Mouse (Mus musculus): ENCODE data around the gene Txnrd1.
A peak's percentile ranks its signal among the peaks of the same experiment; 100 is the strongest.

The Txnrd1 gene

DNA sequence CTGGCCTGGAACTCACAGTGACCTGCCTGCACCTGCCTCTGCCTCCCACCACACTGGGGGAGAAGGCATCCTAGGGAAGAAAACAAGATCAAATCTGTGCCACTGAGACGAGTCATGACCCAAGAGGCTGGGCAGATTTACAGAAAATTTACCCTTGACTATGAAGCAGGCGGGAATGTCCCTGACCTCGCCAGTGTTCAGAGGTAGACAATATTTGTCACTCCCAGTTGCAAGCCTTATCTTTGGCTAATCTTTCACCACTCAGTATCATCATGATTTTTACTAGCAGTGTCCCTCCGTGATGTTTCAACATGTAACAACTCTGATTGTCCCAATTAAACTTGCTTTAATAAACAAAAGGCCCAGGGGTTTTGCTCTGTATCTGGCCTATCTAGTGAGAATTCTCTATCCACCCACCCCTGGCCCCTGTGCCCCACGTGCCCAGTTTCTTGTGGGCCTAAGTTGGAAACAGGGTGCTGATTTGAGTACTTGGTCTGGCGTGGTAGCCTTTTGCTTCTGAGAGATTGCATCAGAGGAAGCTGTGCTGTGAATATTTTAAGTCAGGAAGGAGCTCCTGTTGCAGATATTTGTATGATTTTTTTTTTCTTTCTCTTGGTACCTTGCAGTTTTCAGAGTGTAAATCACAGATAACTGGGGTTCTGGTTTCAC lies 34.8 kb downstream of the Txnrd1 start:
- no peak for DNase-seq

DNA sequence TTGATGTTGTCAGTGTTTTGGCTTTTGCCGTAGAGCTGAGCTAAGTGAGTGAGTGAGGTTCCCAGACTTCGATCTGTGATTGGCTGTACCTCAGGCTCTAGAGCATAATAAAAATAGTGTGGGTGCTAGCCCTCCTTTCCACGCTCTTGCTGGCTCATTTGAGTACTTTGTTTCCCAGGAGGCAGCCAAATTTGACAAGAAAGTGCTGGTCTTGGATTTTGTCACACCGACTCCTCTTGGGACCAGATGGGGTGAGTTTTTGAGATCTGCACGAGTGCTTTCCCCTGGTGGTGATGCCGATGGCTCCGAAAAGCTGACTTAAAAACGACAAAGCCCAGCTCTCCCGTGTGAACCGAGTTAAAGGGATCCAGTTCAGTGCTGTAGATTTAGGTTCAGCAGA lies 41.7 kb downstream of the Txnrd1 start:
- DNase-seq, result no peak

DNA sequence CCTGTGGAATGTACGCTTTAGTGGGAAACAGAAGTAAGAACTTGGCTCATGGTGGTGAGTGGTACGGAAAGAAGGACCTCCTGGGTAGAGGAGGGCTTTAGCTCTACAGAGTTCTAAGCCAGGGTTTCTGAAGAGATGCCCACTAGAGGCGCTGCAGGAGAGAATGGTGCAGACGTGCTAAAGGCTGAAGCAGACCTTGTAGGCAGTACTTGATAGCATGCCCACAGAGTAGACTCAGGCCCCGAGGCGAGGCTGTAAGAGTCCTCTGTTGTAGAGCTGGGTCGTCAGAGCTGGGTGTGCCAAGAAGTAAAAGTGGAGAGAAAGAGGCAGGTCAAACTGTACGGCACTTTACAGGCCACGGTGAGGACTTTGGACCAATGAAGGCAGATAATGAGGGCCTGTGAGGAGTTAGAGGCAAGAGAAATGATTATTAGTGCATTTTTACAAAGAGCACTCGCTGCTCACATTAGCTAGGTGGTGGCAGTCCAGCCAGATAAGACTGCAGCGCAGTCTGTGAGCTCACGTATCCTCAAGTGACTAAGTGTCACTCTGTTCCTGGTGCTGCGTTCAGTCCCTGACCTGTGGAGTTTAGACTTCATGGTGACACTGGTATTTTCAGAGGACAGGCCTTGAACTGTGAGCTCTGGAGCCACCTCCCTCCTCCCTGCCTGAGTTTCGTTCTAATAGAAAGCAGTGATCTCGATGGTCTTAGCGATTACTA lies 42.5 kb downstream of the Txnrd1 start:
- DNase-seq, result peak in 1 of 2 experiments; percentile 43

DNA sequence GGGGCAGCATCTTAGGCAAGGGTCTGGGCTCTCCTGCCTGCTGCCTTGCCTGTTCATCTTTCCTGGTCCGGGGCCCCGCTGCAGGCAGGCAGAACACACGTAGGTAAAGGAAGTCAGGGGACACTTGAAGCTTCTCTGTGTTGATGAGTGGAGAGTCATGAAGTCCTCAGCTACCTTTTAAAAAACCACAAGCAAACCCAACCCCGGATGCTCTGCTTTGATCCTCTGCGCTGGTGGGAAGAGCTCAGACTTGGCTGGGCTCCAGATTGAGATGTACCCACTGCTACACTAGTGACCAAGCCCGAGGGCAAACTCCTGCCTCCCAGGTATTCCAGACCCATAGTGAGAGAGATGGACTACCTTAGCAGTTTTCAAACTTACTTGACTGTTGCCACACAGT lies 53.6 kb downstream of the Txnrd1 start:
- DNase-seq, result no peak

DNA sequence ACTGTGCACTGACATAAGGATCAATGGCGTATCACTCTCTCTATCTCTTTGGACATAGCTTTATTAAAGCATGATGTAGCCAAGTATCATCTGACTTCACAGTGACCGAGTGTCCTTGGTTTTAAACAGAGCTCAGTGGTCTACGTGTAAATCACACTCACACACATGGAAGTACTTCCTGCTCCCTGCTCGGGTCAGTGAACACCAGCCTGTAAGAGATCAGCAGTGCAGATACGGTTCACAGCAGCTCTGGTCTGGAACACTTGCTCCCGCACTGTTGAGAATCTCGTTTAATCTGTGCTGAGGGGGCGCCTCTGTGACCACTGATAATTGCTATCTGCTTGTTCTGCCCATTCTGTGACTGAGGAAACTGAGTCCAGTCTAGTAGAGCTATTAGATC lies 54.8 kb downstream of the Txnrd1 start:
- DNase-seq, result no peak

DNA sequence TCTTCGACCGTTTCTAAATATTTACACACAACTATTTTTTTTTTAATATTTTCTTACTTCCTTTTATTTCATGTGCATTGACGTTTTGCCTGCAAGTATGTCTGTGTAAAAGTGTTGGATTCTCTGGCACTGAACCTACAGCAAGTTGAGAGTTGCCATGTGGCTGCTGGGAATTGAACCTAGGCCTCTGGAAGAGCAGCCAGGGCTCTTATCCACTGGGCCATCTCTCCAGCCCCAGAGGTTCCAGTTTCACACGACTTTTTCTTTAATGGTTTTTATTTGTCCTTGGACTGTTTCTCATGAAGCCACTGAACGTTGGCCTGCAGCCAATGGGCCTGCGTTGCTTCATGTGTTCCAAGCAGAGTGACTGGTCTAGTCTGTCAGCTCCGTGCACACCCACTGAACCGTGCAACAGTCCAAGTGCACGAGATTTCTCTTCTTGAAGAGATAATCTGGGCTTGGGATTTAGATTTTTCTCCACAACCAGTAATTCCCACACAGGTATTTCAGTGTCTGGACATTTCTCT lies 55.8 kb downstream of the Txnrd1 start:
- peak; percentile 65 to 83 for DNase-seq

DNA sequence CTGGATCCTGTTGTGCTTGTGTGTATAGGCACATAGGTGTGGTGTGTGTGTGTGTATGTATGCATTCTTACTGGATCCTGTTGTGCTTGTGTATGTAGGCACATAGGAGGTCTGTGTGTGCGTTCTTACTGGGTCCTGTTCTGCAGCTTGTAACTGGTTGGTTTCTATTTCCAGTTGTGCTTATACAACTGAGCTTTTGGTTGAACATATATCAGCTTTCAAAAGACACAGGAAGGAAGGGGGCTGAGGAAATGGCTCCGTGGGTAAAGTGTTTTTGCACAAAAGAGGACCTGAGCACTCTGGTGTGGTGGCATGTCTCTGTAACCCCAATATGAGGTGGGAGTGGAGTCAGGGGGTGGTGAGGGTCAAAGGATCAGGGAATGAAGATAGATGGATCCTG lies 57.2 kb downstream of the Txnrd1 start:
- no peak for DNase-seq

DNA sequence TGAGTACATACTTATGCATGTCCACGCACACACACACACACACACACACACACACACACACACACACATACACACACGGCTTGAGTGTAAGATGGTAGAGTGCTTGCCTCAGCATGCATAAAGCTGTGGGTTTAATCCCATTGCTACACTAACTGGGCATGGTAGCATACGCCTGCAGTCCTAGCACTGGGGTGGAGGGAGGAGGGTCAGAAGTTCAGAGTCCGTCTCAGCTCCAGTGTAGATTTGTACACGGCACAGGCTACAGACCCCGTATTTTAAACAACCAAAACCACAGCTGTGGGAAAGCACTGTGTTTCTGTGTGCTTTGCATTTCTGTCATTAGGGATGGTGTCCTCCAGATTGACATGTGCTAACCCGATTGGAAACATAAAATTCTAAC lies 57.7 kb downstream of the Txnrd1 start:
- no peak for DNase-seq

DNA sequence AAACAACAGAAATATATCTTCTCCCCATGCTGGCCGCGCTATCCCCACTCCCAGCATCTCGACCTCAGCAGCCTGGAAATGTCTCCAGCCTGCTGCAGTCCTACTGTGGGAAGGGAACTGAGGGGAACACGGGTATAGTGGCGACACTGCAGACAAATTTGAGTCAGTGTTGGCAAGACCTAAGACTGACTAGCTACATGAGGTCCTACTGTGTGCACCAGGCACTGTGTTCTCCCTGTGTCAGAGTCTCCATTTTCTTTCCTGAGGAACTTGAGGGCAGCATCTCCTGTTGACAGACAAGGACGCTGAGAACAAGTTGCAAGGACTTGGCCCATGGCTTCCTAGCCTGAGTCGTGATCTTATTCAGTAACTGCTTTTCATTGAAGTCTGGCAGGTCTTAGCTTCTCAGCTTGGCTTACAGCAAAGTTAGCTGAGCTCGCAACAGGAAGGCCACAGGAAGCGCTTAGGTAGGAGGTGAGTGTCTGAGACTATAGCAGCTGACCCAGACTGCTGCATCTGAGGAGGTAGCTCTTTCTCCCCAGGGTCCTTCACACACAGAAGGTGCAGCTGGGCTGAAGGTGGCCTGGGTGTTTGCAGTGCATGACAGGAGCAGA lies 58.8 kb downstream of the Txnrd1 start:
- no peak for DNase-seq

DNA sequence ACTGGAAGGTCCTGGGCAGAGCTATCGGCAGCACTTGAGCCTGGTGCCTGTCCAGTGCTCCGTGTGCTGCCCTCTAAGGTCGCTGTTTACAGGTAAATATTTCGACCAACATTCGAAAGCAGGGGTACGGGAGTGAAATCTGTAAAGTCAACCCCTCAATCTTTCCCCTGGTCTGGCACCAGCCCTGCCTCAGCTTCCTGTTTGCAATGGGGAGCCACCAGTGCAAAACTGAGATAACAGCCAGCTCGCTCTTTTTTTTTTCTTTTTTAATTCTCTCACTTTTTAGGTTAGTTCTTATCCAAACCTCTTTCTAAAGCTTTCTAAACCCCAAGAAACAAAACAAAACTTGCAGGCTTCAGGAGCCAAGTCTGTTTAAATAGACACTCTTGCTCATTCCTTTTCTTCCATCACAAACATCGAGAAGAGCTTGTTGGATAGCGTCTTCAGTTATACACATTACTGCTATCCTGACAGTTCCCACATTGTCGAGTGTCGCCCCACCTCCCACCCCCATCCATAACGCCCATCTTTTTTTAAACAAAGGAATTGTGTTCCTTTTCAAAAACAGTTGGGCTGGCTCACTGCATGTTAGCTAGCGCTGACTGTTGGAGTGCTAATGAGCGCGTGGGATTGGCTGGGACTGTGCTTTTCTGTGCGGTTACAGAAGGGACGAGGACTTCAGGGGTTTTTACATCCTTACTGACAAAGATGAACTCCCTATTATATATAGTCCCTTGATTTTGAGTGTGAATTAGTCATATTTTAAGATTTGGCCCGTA lies 60.3 kb downstream of the Txnrd1 start:
- no peak for DNase-seq

DNA sequence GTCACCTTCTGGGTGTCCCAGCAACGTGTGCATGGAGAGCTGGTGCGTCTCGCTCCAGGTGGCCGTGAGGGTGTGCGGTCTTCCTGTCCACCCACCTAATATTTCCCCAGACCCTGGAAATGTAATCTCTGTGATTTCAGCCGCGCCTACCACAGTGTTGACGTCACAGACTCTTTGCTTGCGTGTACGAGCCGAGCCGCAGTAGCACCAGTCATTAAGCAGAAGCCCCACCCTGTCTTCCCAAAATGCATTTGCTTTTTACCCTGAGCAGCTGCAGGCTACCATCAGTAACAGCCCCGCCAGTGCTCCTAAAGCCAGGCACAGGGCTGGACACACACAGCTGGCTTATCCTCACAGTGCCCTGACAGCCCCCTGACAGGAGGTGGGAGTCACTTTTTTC lies 64.2 kb downstream of the Txnrd1 start:
- DNase-seq, result no peak

DNA sequence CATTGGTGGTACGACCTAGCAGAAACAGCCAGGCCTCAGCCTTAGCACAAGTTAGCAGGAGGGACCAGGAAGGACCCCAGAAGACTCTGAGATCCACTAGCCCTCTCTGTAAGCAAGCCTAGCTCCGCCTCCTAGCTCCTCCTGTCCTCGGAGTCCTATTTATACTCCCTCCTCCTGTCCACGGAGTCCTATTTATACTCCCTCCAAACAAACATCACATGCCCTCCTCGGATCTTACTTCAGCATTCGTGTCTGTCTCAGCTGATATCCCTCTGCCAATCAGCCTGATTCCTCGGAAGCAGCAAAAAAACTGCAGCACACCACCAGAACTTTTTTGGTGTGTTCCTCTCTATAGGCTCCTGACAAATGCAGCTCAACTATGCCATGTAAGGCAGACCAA lies 65.1 kb downstream of the Txnrd1 start:
- DNase-seq, result no peak

DNA sequence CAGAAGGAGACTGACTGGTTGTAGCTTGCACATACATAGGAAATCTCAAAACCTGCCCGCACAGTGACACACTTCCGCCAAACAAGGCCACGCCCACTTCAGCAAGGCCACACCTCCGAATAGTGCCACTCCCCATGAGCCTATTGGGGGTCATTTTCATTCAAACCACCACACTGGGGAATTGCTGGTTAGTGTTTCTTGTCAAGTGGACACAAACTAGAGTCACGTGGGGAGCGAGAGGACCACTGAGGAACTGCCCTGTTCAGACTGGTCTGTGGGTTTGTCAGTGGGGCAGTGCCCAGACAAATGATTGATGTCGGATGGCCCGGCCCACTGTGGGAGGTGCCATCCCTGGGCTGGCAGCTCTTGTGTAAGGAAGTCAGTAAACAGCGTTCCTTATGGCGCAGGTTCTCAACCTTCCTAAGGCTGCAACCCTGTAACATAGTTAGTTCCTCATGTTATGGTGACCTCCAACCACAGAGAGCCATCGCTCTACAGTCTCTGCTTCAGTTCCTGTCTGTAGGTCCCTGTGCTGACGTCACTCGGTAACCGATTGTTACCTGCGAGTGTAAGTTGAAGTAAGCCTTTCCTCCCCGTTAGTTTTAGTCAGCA lies 66.2 kb downstream of the Txnrd1 start:
- DNase-seq, result peak; percentile 49 to 63

DNA sequence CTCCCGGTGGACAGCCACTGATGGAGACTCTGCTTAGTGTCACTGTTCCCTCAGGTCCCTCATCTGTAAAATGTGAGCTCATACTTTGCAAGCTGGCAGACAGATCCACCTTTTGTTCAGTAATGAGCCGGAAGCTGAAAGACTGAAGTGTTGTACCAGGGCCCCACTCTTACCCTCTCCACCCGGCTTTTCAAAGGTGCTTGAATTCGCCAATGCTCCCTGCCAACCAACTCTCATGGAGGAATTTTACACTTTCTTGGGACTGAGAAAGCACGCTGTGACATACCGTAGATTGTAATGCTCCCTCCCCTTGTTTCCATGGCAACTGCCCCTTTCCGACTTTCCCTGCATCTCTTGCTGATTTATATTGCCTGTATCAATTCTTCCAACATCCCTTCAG lies 66.8 kb downstream of the Txnrd1 start:
- DNase-seq, result peak; percentile 58 to 71

DNA sequence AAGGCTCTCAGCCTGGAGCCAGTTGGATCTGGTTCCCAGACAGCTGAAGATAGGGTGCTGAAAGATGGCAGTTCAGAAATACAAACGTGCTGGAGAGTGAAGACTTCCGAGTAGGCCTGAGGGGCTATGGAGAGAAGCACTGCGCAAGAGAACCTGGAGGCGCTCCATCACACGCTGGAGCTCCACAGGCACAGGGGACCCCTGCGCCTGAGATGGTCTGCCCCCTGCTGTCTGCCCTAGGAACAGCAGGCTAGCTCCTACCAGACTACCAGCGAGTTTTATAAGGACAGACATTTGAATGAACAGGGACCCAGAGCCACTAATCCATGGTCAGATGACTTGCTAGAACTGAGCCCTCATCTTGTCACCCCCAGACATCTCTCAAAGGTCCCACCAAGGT lies 67.7 kb downstream of the Txnrd1 start:
- DNase-seq, result peak; percentile 85 to 90

DNA sequence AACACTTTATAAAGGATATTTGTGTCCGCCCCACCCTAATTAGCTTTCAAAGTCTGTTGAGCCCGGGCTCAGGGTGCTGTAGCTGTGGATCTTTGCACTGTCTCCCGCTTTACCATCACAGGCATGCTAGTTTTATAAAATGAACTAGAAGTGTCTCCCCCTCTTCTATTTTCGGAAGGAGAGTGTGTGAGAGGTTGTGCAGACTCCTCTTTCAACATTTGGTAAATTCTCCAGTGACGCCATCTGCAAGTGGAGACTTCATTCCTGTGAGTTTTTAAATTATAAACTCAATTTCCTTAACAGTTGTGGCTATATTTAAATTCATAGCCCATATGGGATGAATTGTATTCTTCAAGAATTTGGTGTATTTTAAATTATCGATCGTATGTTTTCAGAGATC lies 74.8 kb downstream of the Txnrd1 start:
- no peak for DNase-seq

DNA sequence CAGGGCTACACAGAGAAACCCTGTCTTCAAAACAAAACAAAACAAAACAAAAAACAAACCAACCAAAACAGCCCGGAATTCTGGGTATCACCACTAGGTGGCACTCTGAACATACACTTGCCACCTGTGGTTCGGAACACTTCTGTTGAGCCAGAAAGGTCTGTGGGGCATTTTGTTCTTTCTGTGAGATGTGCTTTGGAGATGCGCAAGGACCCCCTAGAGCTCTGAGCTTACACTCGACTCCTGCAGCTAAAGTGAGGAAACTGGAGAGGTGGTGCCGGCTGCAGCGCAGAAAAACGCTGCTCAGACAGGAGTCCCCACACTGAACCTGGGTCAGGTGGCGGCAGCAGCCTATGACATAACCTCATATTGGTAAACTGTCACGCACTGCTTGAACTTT lies 75.6 kb downstream of the Txnrd1 start:
- peak in 1 of 2 experiments; percentile 68 for DNase-seq

DNA sequence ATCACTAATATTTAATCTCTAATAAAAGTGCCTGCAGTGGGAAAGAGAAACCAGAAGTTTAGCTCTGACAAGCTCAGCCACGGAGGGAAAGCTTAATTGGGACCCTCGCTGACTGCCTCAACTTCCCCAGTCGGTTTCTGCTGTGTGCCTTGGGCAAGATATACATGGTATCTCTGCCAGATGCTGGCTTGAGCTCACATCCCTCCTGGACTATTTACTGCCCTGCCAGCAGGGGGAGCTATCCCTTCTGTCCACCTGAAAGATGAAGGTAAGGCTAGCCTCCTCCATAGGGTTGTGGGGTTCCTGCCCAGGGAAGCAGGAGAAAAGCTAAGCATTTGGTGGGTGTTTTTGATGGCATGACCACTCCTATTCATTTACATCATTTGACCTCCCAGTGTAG lies 76.4 kb downstream of the Txnrd1 start:
- DNase-seq, result no peak

DNA sequence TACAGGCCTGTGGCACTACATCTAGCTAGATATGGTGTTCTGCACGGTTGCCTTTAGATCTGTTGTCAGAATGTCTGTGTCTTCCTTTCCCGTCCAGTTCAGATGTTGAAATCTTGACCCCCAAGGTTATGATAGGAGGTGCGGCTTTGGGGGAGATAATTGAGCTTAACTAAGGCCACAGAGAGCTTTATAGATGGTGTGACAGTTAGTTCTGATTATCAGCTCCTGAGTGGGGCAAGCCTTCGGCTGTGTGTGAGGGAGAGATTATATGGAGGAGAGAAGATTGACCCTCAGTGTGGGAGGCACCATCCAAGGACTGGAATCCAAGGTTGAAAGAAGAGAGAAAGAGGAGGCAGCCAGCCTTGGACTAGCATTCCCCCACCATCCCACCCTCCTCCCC lies 79.5 kb downstream of the Txnrd1 start:
- DNase-seq, result no peak

DNA sequence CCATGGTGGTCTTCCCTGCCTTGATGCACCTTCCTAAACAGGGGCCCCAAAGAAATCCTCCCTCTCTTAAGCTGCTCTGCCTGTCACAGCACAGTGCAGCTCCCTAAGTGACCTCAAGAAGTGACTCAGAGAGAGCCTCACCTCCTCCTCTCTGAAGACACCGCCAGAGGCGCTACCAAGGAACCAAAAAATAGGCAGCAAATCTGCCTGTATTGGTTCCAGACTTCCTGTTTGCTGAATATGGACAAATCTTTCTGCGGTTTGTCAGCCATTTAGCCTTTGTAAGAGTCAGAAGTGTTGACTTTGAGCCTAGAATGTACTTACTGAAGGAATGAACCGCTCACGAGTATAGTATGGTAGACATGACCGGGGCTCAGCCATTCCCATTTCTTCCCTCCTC lies 80.0 kb downstream of the Txnrd1 start:
- no peak for DNase-seq

DNA sequence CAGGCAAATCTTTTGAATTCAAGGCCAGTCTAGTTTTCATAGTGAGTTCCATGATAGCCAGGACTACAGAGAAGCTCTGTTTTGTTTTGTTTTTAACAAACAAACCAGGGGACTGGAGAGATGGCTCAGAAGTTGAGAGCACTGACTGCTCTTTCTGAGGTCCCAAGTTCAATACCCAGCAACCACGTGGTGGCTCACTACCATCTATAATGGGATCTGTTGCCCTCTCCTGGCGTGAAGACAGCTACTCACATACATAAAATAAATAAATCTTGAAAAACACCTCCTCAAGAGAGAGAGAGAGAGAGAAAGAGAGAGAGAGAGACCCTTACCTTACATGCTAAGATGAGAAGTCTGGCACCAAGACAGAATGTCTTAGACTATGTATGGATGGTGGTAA lies 84.9 kb downstream of the Txnrd1 start:
- no peak for DNase-seq

DNA sequence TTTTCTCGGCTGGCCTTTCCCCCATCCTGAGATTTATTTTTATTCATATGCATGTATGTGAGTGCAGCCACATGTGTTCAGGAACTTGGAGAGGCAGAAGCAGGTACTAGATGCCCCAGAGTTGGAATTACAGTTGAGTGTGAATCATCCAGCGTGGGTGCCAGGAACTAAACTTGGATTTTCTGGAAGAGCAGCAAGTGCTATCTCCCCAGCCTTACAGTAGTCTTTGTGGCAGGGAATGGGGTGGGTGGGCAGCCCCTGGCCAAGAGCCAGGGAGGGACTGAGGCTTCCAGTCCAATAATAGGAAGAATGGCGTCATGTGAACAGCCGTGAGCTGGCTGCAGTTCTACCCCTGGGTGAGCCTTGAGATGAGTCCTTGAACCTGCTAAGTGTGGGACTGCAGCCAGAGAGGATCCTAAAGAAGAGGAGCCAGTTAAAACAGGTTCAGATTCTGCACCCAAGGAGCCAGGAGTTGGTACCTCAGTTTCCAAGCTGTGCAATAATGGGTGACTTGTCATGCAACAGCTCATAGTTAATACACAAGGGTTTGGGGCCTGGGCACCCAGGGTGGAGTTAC lies 85.7 kb downstream of the Txnrd1 start:
- no peak for DNase-seq

DNA sequence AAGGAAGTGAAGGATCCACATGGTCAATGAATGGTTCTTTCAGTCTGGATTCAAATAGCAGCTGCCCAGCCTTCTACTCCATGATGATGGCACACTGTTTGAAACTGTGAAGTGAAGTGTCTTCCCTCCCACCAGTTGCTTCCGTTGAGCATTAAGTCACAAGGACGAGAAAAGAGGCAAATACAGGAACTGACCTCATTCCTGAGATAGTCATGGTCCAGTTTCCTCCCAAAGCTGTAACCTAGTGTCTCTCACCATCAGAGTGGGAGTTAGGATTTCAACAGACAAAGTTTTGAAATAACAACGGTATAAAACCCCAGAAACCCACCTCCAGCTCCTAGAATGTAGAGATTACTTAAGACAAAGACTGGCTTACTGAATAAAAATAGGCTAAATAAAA lies 89.8 kb downstream of the Txnrd1 start:
- DNase-seq, result no peak
